Mouse (Mus musculus) embryonic facial prominence, embryonic 11.5 days (tissue): ENCODE results near the gene Gm8439. TPM values are rescaled to one million over a fixed set of nuclear protein-coding genes. Genes with fewer than 3 reads are reported as not detected.
"Not testable (repeated sequence)": the region's sequence is repeated elsewhere in the genome, so short reads cannot be mapped to it uniquely, and the experiment has no call there.

Experiments used
- ATAC-seq: fragments of 200-750 bp; cut with Nextera tagmentation; replicated peaks from 2 replicates; pipeline ENCODE4 v1.8.0; 2017; ENCODE audit warnings: low read depth; ENCODE audit not compliant: insufficient number of reproducible peaks, low FRiP score, low TSS enrichment
- DNase-seq: peaks from one replicate; pipeline ENCODE4 v3.0.0-alpha.2; 2015; ENCODE audit warnings: low spot score
- H3K27ac ChIP-seq: fragments of 300-500 bp; sonication (generic); replicated peaks from 2 replicates; pipeline ENCODE4 v1.5.1; 2014; ENCODE audit warnings: mild to moderate bottlenecking, low read depth, low read length, control low read depth
- H3K27me3 ChIP-seq: fragments of 300-500 bp; sonication (generic); 2 replicates; pipeline ENCODE4 v1.6.1; 2014; ENCODE audit warnings: mild to moderate bottlenecking, low read length, moderate library complexity, mixed read lengths; ENCODE audit not compliant: control insufficient read depth, insufficient read depth
- H3K36me3 ChIP-seq: fragments of 300-500 bp; sonication (generic); replicated peaks from 2 replicates; pipeline ENCODE4 v1.6.1; 2014; ENCODE audit warnings: low read depth, mild to moderate bottlenecking, low read length, moderate library complexity, mixed read lengths; ENCODE audit not compliant: control insufficient read depth, insufficient read depth
- H3K4me1 ChIP-seq: fragments of 300-500 bp; sonication (generic); 2 replicates; pipeline ENCODE4 v1.6.1; 2014; ENCODE audit warnings: low read length, mixed read lengths; ENCODE audit not compliant: control insufficient read depth, insufficient read depth
- H3K4me2 ChIP-seq: fragments of 300-500 bp; sonication (generic); 2 replicates; pipeline ENCODE4 v1.6.1; 2014; ENCODE audit warnings: low read depth, mild to moderate bottlenecking, control low read depth, low read length, moderate library complexity
- H3K4me3 ChIP-seq: fragments of 300-500 bp; sonication (generic); 2 replicates; pipeline ENCODE4 v1.5.1; 2014; ENCODE audit warnings: low read depth, low read length, control low read depth
- H3K9ac ChIP-seq: fragments of 300-500 bp; sonication (generic); replicated peaks from 2 replicates; pipeline ENCODE4 v1.6.1; 2014; ENCODE audit warnings: mild to moderate bottlenecking, control low read depth, low read length
- H3K9me3 ChIP-seq: fragments of 300-500 bp; sonication (generic); replicated peaks from 2 replicates; pipeline ENCODE4 v1.6.1; 2016; ENCODE audit warnings: mild to moderate bottlenecking, low read length, inconsistent platforms, mixed read lengths; ENCODE audit not compliant: control insufficient read depth
- WGBS: fragments of 180-500 bp; shearing (Covaris S2); extraction: QIAGEN DNeasy Blood & Tissue Kit; methylation state at CpG from one replicate; pipeline ENCODE4 v1.1.7; 2014; 5-methylcytosine and 5-hydroxymethylcytosine counted together
- polyA plus RNA-seq: library from polyadenylated mRNA; unstranded; fragments of >200 nt; fragmentation: Nextera tagmentation; extraction: Ambion mirVana; gene quantifications from 2 replicates; pipeline ENCODE4 v1.2.1, GENCODE M21; 2014

Gm8439 gene
- polyA plus RNA-seq, 1 experiment from 2014 or later = not detected

DNA sequence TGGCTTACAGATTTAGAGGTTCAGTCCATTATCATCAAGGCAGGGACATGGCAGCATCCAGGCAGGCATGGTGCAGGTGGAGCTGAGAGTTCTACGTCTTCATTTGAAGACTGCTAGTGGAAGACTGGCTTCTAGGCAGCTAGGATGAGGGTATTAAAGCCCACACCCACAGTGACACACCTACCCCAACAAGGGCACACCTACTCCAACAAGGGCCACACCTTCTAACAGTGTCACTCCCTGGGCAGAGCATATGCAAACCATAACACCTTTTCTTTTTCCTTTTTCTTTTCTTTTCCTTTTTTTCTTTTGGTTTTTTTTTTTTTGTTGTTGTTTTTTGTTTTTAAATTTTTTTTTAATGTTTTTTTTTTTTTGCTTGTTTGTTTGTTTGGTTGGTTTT, 7.7 kb downstream of the Gm8439 start:
- ATAC-seq, H3K4me3 ChIP-seq, H3K27me3 ChIP-seq, H3K9ac ChIP-seq, H3K4me2 ChIP-seq, H3K4me1 ChIP-seq, DNase-seq, H3K27ac ChIP-seq, H3K9me3 ChIP-seq, H3K36me3 ChIP-seq: not testable (repeated sequence)
- WGBS = 97% methylated on average over 1 of the region's 1 CpGs

GRCm38 (mm10) chr4:120598922-120599321, 10.4 kb downstream of the Gm8439 start:
- Histone ChIP-seq H3K4me1 (no peaks in the 10 kb centered on the region), H3K36me3 (no peaks in the 10 kb centered on the region), H3K27ac (no peak overlapping the region), H3K9ac (no peak overlapping the region), H3K4me2 (no peak overlapping the region), H3K4me3 (no peak overlapping the region), H3K27me3 (no peaks in the 10 kb centered on the region), H3K9me3 (no peaks in the 10 kb centered on the region)
- DNase-seq (no peak), ATAC-seq (no peak)
- 0% methylated on average over 2 of the region's 2 CpGs for whole genome bisulfite sequencing

GRCm38 (mm10) chr4:120601774-120602173, 13.2 kb downstream of the Gm8439 start:
- Histone ChIP-seq H3K36me3 (no peaks in the 10 kb centered on the region), H3K27me3 (no peaks in the 10 kb centered on the region), H3K9ac (no peak overlapping the region), H3K4me2 (no peak overlapping the region), H3K4me1 (no peaks in the 10 kb centered on the region), H3K4me3 (no peak overlapping the region), H3K27ac (no peak overlapping the region), H3K9me3 (no peaks in the 10 kb centered on the region)
- 69% methylated on average over 1 of the region's 1 CpGs for WGBS
- ATAC-seq (no peak), DNase-seq (peak; percentile 22)

DNA sequence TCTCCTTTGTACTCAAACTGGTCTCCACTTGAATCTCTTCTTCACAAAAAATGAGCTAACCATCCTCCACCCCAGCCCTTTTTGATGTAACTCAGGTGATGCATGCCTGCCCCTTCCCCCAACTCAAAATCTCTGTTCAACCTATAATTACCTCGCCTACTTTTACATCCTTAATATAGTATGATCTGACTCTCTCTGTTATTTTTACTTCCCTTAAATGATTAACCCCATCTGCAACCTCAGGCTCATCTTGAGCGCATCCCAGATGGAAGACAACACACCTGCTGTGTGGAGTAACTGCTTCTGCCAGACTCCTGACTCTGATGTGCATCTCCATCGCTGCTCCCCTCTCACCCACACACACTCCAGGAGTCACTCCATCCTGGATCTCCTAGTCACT, 14.1 kb downstream of the Gm8439 start:
- no peak for ATAC-seq
- H3K9ac ChIP-seq = no peak overlapping the region
- no peak for DNase-seq
- no peak overlapping the region for H3K27ac ChIP-seq
- no peaks in the 10 kb centered on the region for H3K9me3 ChIP-seq
- no peaks in the 10 kb centered on the region for H3K36me3 ChIP-seq
- no peak overlapping the region for H3K4me2 ChIP-seq
- H3K27me3 ChIP-seq = no peaks in the 10 kb centered on the region
- no peak overlapping the region for H3K4me3 ChIP-seq
- no peaks in the 10 kb centered on the region for H3K4me1 ChIP-seq
- WGBS = 78% methylated on average over 3 of the region's 3 CpGs

- DNase-seq = no peak
- no peak overlapping the region for H3K27ac ChIP-seq
- no peaks in the 10 kb centered on the region for H3K27me3 ChIP-seq
- no peaks in the 10 kb centered on the region for H3K4me1 ChIP-seq
- no peak overlapping the region for H3K9ac ChIP-seq
- no peak overlapping the region for H3K4me2 ChIP-seq
- no peaks in the 10 kb centered on the region for H3K36me3 ChIP-seq
- ATAC-seq = 0 out of 2 replicates have a peak, but pooled peaks have one; percentile 55
- H3K4me3 ChIP-seq = no peak overlapping the region
- H3K9me3 ChIP-seq = no peaks in the 10 kb centered on the region
- WGBS = 33% methylated on average over 3 of the region's 3 CpGs
These were observed 18.4 kb downstream of the Gm8439 start for GRCm38 (mm10) chr4:120606941-120607340.

DNA sequence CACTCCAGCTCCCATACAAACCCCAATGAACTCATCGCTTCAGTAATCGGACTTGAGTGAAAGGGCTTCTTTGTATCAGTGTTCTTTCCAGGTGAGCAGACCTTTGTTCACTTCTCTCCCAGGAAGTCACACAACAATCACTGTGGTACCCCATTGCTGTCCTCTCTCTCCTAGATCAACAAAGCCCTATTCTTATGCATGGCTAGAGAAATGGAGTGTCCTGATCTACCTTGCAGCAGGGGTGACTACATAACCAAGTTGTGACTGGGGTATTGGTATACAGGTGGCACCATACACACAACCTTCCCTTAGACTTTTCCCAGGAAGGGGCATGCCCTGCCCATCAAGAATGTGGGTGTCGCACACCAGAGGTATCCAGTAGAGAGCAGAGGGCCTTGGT, 22.5 kb downstream of the Gm8439 start:
- no peaks in the 10 kb centered on the region for H3K36me3 ChIP-seq
- H3K4me1 ChIP-seq = no peaks in the 10 kb centered on the region
- no peak overlapping the region for H3K27ac ChIP-seq
- H3K4me2 ChIP-seq = no peak overlapping the region
- no peak overlapping the region for H3K9ac ChIP-seq
- whole genome bisulfite sequencing = 76% methylated on average over 3 of the region's 3 CpGs
- no peak for DNase-seq
- no peaks in the 10 kb centered on the region for H3K9me3 ChIP-seq
- H3K27me3 ChIP-seq = no peaks in the 10 kb centered on the region
- no peak overlapping the region for H3K4me3 ChIP-seq
- ATAC-seq = no peak

DNA sequence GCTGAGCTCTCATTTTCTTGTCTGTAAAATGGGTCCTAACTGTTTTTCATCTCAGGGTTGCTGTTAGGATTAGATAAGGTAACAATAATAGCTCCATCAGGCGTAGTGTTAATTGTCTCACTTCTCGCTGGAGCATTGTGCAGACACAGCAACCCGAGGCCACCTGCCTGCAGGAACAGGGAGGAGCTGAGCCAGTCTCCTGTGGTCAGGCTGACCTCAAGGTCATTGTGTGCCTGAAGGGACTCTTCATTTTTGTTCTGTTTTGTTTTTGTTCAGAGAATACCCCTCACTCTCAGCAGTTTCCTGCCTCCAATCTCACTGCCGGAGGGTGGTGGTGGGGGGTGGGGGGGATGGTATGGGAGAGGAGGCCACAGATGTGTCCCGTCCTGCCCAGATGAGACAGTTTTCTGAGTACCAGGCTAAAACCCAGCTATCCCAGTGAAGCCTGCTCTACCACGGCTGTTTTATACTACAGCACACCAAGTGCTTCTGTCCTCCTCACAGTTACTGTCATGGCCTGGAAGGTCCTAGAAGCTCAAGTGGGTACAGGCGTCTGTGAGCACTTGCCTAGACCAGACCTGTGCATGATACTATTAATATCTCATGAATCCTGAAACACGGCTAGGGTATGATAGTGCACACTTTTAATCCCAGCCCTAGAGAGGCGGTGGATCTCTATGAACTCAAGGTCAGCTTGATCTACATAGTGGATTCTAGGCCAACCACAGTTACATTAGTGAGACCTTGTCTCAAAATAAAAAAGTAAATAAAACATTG, 23.9 kb downstream of the Gm8439 start:
- H3K27ac ChIP-seq = no peak overlapping the region
- H3K4me3 ChIP-seq = no peak overlapping the region
- ATAC-seq (no peak; the same call in 1 of the 2 replicates), DNase-seq (peak; percentile 21)
- no peaks in the 10 kb centered on the region for H3K27me3 ChIP-seq
- no peaks in the 10 kb centered on the region for H3K4me1 ChIP-seq
- H3K4me2 ChIP-seq = no peak overlapping the region
- WGBS = 21% methylated on average over 9 of the region's 9 CpGs
- H3K36me3 ChIP-seq = no peaks in the 10 kb centered on the region
- H3K9ac ChIP-seq = no peak overlapping the region
- H3K9me3 ChIP-seq = no peaks in the 10 kb centered on the region

- Histone ChIP-seq H3K27me3 (no peaks in the 10 kb centered on the region), H3K4me2 (no peak overlapping the region), H3K27ac (no peak overlapping the region), H3K4me1 (no peaks in the 10 kb centered on the region), H3K36me3 (no peaks in the 10 kb centered on the region), H3K9ac (no peak overlapping the region), H3K4me3 (no peak overlapping the region), H3K9me3 (no peaks in the 10 kb centered on the region)
- DNase-seq = peak; percentile 8
- ATAC-seq = no peak
- WGBS = 51% methylated on average over 8 of the region's 8 CpGs
These were observed 25.3 kb downstream of the Gm8439 start for GRCm38 (mm10) chr4:120613691-120614329.
